Mouse (Mus musculus) intestine, embryonic 15.5 days (tissue): ENCODE results near the gene Prkacb. TPM values are rescaled to one million over a fixed set of nuclear protein-coding genes. Genes with fewer than 3 reads are reported as not detected.

ENCODE experiments used
- ATAC-seq: fragments of 200-750 bp; cut with Nextera tagmentation; 2 replicates; pipeline ENCODE4 v1.8.0; 2017; ENCODE audit warnings: moderate TSS enrichment, moderate library complexity
- H3K27ac ChIP-seq: fragments of 300-500 bp; sonication (generic); 2 replicates; pipeline ENCODE4 v1.5.1; 2015; ENCODE audit warnings: mild to moderate bottlenecking, inconsistent platforms
- H3K27me3 ChIP-seq: fragments of 300-500 bp; sonication (generic); replicated peaks from 2 replicates; pipeline ENCODE4 v1.6.1; 2015; ENCODE audit warnings: inconsistent platforms
- H3K36me3 ChIP-seq: fragments of 300-500 bp; sonication (generic); 2 replicates; pipeline ENCODE4 v1.6.1; 2015; ENCODE audit warnings: inconsistent platforms
- H3K4me1 ChIP-seq: fragments of 300-500 bp; sonication (generic); replicated peaks from 2 replicates; pipeline ENCODE4 v1.6.1; 2015; ENCODE audit warnings: inconsistent platforms
- H3K4me2 ChIP-seq: fragments of 300-500 bp; sonication (generic); replicated peaks from 2 replicates; pipeline ENCODE4 v1.6.1; 2015; ENCODE audit warnings: mild to moderate bottlenecking, inconsistent platforms
- H3K4me3 ChIP-seq: fragments of 300-500 bp; sonication (generic); replicated peaks from 2 replicates; pipeline ENCODE4 v1.5.1; 2015; ENCODE audit warnings: inconsistent platforms
- H3K9ac ChIP-seq: fragments of 300-500 bp; sonication (generic); 2 replicates; pipeline ENCODE4 v1.6.1; 2015; ENCODE audit warnings: inconsistent platforms
- H3K9me3 ChIP-seq: fragments of 300-500 bp; sonication (generic); 2 replicates; pipeline ENCODE4 v1.6.1; 2016; ENCODE audit warnings: inconsistent platforms
- WGBS: fragments of 180-500 bp; shearing (Covaris S2); methylation state at CpG from one replicate; pipeline ENCODE4 v1.1.7; 2015; 5-methylcytosine and 5-hydroxymethylcytosine counted together
- polyA plus RNA-seq: library from polyadenylated mRNA; unstranded; fragments of >200 nt; fragmentation: Nextera tagmentation; extraction: Ambion mirVana; gene quantifications from 2 replicates; pipeline ENCODE4 v1.2.1, GENCODE M21; 2015

The Prkacb gene
- polyA plus RNA-seq, 1 experiment from 2014 or later, result 50.0 TPM

- Histone ChIP-seq H3K9ac (no peak overlapping the region), H3K27ac (no peak overlapping the region), H3K9me3 (no peaks in the 10 kb centered on the region), H3K4me2 (no peak overlapping the region), H3K4me1 (peaks cover 2% of the 10 kb centered on the region; the same call in 1 of the 2 replicates), H3K36me3 (no peaks in the 10 kb centered on the region), H3K27me3 (no peaks in the 10 kb centered on the region), H3K4me3 (no peak overlapping the region)
- ATAC-seq, result no peak
- WGBS, result 89% methylated on average over 16 of the region's 16 CpGs
These were observed 133.1 kb downstream of the Prkacb start for GRCm38 (mm10) chr3:146679646-146680045.

Other genes with a start within 250 kb of the Prkacb start
- 0.70 and 3.1 TPM in 2 replicates for gene Uox, start 242.6 kb downstream of the Prkacb start, polyA plus RNA-seq
- 0.08 TPM in 1 of 2 replicates, not detected in the other for gene Dnase2b, start 197.4 kb downstream of the Prkacb start, polyA plus RNA-seq
- not detected in 2 replicates for gene 4930503B20Rik, start 161.7 kb downstream of the Prkacb start, polyA plus RNA-seq
- gene Samd13, start 127.4 kb downstream of the Prkacb start, polyA plus RNA-seq, result 0.53 and 0.59 TPM in 2 replicates
- 1.5 and 1.6 TPM in 2 replicates for gene Ttll7, start 39.4 kb upstream of the Prkacb start, polyA plus RNA-seq